Mouse (Mus musculus): Measurements from ENCODE around the gene Nckap5. TPM values are rescaled to one million over a fixed set of nuclear protein-coding genes. Genes with fewer than 3 reads are reported as not detected.

Gene Nckap5
- total and polyA plus RNA-seq, 3 experiments, result not detected

GRCm38 (mm10) chr1:126377339-126377980 is 453.1 kb downstream of the Nckap5 start:
- Histone ChIP-seq H3K4me3 (ENCODE audit: control insufficient read depth in 1 of 2, insufficient read depth in 1 of 2, low read depth in 2 of 2, low read length in 2 of 2) (no peak overlapping the region), H3K27ac (ENCODE audit: control insufficient read depth, low read depth, low read length) (no peak overlapping the region), H3K9me3 (replicated peaks; ENCODE audit: insufficient read depth, low read length) (no peaks in the 10 kb centered on the region), H3K27me3 (ENCODE audit: control insufficient read depth in 1 of 2, insufficient read depth in 2 of 2, low read length in 2 of 2) (no peaks in the 10 kb centered on the region), H3K79me2 (ENCODE audit: control insufficient read depth, insufficient read depth, low read length, poor library complexity) (no peaks in the 10 kb centered on the region), H3K36me3 (ENCODE audit: control insufficient read depth in 1 of 2, insufficient read depth in 2 of 2, low read length in 2 of 2) (no peaks in the 10 kb centered on the region), H3K4me1 (ENCODE audit: control insufficient read depth in 1 of 2, insufficient read depth in 2 of 2, low read length in 2 of 2) (no peaks in the 10 kb centered on the region), H3K9ac (ENCODE audit: control insufficient read depth, low read depth, low read length, poor library complexity, severe bottlenecking) (no peak overlapping the region)
- no peak for DNase-seq (ENCODE audit: low read depth, low spot score)
- TF ChIP-seq CHD2 (IDR thresholded peaks at IDR 0.05; ENCODE audit: low read length) (no peak), BHLHE40 (IDR thresholded peaks at IDR 0.05; ENCODE audit: borderline replicate concordance, low read depth, low read length) (no peak)

GRCm38 (mm10) chr1:126366736-126367135 is 463.9 kb downstream of the Nckap5 start:
- Histone ChIP-seq H3K9me3 (replicated peaks; ENCODE audit: insufficient read depth, low read length) (no peaks in the 10 kb centered on the region), H3K4me1 (ENCODE audit: control insufficient read depth in 1 of 2, insufficient read depth in 2 of 2, low read length in 2 of 2) (no peaks in the 10 kb centered on the region), H3K4me3 (ENCODE audit: control insufficient read depth in 1 of 2, insufficient read depth in 1 of 2, low read depth in 2 of 2, low read length in 2 of 2) (no peak overlapping the region), H3K27me3 (ENCODE audit: control insufficient read depth in 1 of 2, insufficient read depth in 2 of 2, low read length in 2 of 2) (no peaks in the 10 kb centered on the region), H3K36me3 (ENCODE audit: control insufficient read depth in 1 of 2, insufficient read depth in 2 of 2, low read length in 2 of 2) (no peaks in the 10 kb centered on the region), H3K79me2 (ENCODE audit: control insufficient read depth, insufficient read depth, low read length, poor library complexity) (no peaks in the 10 kb centered on the region), H3K27ac (ENCODE audit: control insufficient read depth, low read depth, low read length) (no peak overlapping the region), H3K9ac (ENCODE audit: control insufficient read depth, low read depth, low read length, poor library complexity, severe bottlenecking) (no peak overlapping the region)
- no peak for DNase-seq (ENCODE audit: low read depth, low spot score)
- TF ChIP-seq POLR2AphosphoS2 (IDR thresholded peaks at IDR 0.05; ENCODE audit: low read length) (no peak), CTCF (IDR thresholded peaks at IDR 0.05 in 2 of 3, conservative IDR thresholded peaks at IDR 0.05 in 1 of 3; ENCODE audit: control insufficient read depth in 1 of 3, insufficient read depth in 1 of 3, low read depth in 2 of 3, low read length in 3 of 3, poor library complexity in 1 of 3, severe bottlenecking in 1 of 3) (no peak), EP300 (IDR thresholded peaks at IDR 0.05; ENCODE audit: low read depth in 1 of 2, low read length in 2 of 2) (no peak), ETS1 (IDR thresholded peaks at IDR 0.05; ENCODE audit: low read depth, low read length) (no peak), TAL1 (IDR thresholded peaks at IDR 0.05; ENCODE audit: low read length) (no peak), TBP (IDR thresholded peaks at IDR 0.05; ENCODE audit: low read depth, low read length) (no peak), MYB (IDR thresholded peaks at IDR 0.05; ENCODE audit: low read depth, low read length) (no peak), ZMIZ1 (IDR thresholded peaks at IDR 0.05; ENCODE audit: low read depth, low read length) (no peak), USF1 (IDR thresholded peaks at IDR 0.05; ENCODE audit: low read depth, low read length) (no peak), ZC3H11A (IDR thresholded peaks at IDR 0.05; ENCODE audit: low read depth, low read length) (no peak)

- Histone ChIP-seq H3K79me2 (ENCODE audit: control insufficient read depth, insufficient read depth, low read length, poor library complexity) (no peaks in the 10 kb centered on the region), H3K27ac (ENCODE audit: control insufficient read depth, low read depth, low read length) (no peak overlapping the region), H3K27me3 (ENCODE audit: control insufficient read depth in 1 of 2, insufficient read depth in 2 of 2, low read length in 2 of 2) (no peaks in the 10 kb centered on the region), H3K9me3 (replicated peaks; ENCODE audit: insufficient read depth, low read length) (no peaks in the 10 kb centered on the region), H3K4me3 (ENCODE audit: control insufficient read depth in 1 of 2, insufficient read depth in 1 of 2, low read depth in 2 of 2, low read length in 2 of 2) (no peak overlapping the region), H3K4me1 (ENCODE audit: control insufficient read depth in 1 of 2, insufficient read depth in 2 of 2, low read length in 2 of 2) (no peaks in the 10 kb centered on the region), H3K36me3 (ENCODE audit: control insufficient read depth in 1 of 2, insufficient read depth in 2 of 2, low read length in 2 of 2) (no peaks in the 10 kb centered on the region), H3K9ac (ENCODE audit: control insufficient read depth, low read depth, low read length, poor library complexity, severe bottlenecking) (no peak overlapping the region)
- no peak for DNase-seq (ENCODE audit: low read depth, low spot score)
- TF ChIP-seq CTCF (IDR thresholded peaks at IDR 0.05 in 2 of 3, conservative IDR thresholded peaks at IDR 0.05 in 1 of 3; ENCODE audit: control insufficient read depth in 1 of 3, insufficient read depth in 1 of 3, low read depth in 2 of 3, low read length in 3 of 3, poor library complexity in 1 of 3, severe bottlenecking in 1 of 3), result no peak
- TF ChIP-seq POLR2A (IDR thresholded peaks at IDR 0.05; ENCODE audit: control insufficient read depth in 1 of 2, insufficient read depth in 1 of 2, low read depth in 1 of 2, low read length in 2 of 2, poor library complexity in 1 of 2), result no peak
- no peak for TF ChIP-seq USF1 (IDR thresholded peaks at IDR 0.05; ENCODE audit: low read depth, low read length)
- no peak for TF ChIP-seq TAL1 (IDR thresholded peaks at IDR 0.05; ENCODE audit: low read length)
- no peak for TF ChIP-seq RCOR1 (IDR thresholded peaks at IDR 0.05; ENCODE audit: low read depth, low read length)
- TF ChIP-seq TCF12 (IDR thresholded peaks at IDR 0.05; ENCODE audit: low read depth, low read length), result no peak
- no peak for TF ChIP-seq MAFK (IDR thresholded peaks at IDR 0.05; ENCODE audit: borderline replicate concordance, low read depth, low read length)
- no peak for TF ChIP-seq RAD21 (IDR thresholded peaks at IDR 0.05; ENCODE audit: low read depth, low read length)
- no peak for TF ChIP-seq MAX (IDR thresholded peaks at IDR 0.05; ENCODE audit: low read length)
- TF ChIP-seq BHLHE40 (IDR thresholded peaks at IDR 0.05; ENCODE audit: borderline replicate concordance, low read depth, low read length), result no peak
- TF ChIP-seq GATA1 (IDR thresholded peaks at IDR 0.05; ENCODE audit: low read depth, low read length), result no peak
- no peak for TF ChIP-seq TBP (IDR thresholded peaks at IDR 0.05; ENCODE audit: low read depth, low read length)
- no peak for TF ChIP-seq KAT2A (conservative IDR thresholded peaks at IDR 0.05; ENCODE audit: low read depth, low read length)
- no peak for TF ChIP-seq SIN3A (IDR thresholded peaks at IDR 0.05; ENCODE audit: low read length)
- no peak for TF ChIP-seq POLR2AphosphoS2 (IDR thresholded peaks at IDR 0.05; ENCODE audit: low read length)
- no peak for TF ChIP-seq POLR2AphosphoS5 (IDR thresholded peaks at IDR 0.05; ENCODE audit: borderline replicate concordance, low read depth, low read length)
- TF ChIP-seq ZC3H11A (IDR thresholded peaks at IDR 0.05; ENCODE audit: low read depth, low read length), result no peak
- no peak for TF ChIP-seq CHD2 (IDR thresholded peaks at IDR 0.05; ENCODE audit: low read length)
- TF ChIP-seq E2F4 (IDR thresholded peaks at IDR 0.05; ENCODE audit: borderline replicate concordance, low read depth, low read length), result no peak
- TF ChIP-seq JUND (IDR thresholded peaks at IDR 0.05; ENCODE audit: low read depth, low read length), result no peak
Measured at GRCm38 (mm10) chr1:126364556-126364955, 466.0 kb downstream of the Nckap5 start.

Data from MEL (cell line).